Mouse (Mus musculus) limb, embryonic 14.5 days (tissue): ENCODE data around the gene Dnajc13. TPM values are rescaled to one million over a fixed set of nuclear protein-coding genes. Genes with fewer than 3 reads are reported as not detected.

Experiments used
- ATAC-seq: fragments of 200-750 bp; cut with Nextera tagmentation; 2 replicates; pipeline ENCODE4 v1.8.0; 2017; ENCODE audit warnings: low read depth, moderate number of reproducible peaks, moderate TSS enrichment; ENCODE audit not compliant: low FRiP score
- DNase-seq: peaks from one replicate; pipeline ENCODE4 v3.0.0-alpha.2; 2015; ENCODE audit warnings: low spot score
- H3K27ac ChIP-seq: fragments of 300-500 bp; sonication (generic); replicated peaks from 2 replicates; pipeline ENCODE4 v1.5.1; 2014; ENCODE audit warnings: low read depth, mild to moderate bottlenecking, low read length, moderate library complexity, mixed read lengths
- H3K27me3 ChIP-seq: fragments of 300-500 bp; sonication (generic); 2 replicates; pipeline ENCODE4 v1.6.1; 2014; ENCODE audit warnings: low read length, mixed read lengths; ENCODE audit not compliant: control insufficient read depth, insufficient read depth
- H3K36me3 ChIP-seq: fragments of 300-500 bp; sonication (generic); 2 replicates; pipeline ENCODE4 v1.6.1; 2014; ENCODE audit warnings: mild to moderate bottlenecking, low read length, moderate library complexity, mixed read lengths; ENCODE audit not compliant: control insufficient read depth, insufficient read depth
- H3K4me1 ChIP-seq: fragments of 300-500 bp; sonication (generic); 2 replicates; pipeline ENCODE4 v1.6.1; 2014; ENCODE audit warnings: antibody characterized with exemption, low read length, mixed read lengths; ENCODE audit not compliant: control insufficient read depth, insufficient read depth
- H3K4me2 ChIP-seq: fragments of 300-500 bp; sonication (generic); replicated peaks from 2 replicates; pipeline ENCODE4 v1.6.1; 2014; ENCODE audit warnings: low read depth, mild to moderate bottlenecking, low read length, moderate library complexity; ENCODE audit not compliant: severe bottlenecking
- H3K4me3 ChIP-seq: fragments of 300-500 bp; sonication (generic); replicated peaks from 2 replicates; pipeline ENCODE4 v1.5.1; 2014; ENCODE audit warnings: low read length
- H3K9ac ChIP-seq: fragments of 300-500 bp; sonication (generic); 2 replicates; pipeline ENCODE4 v1.6.1; 2014; ENCODE audit warnings: mild to moderate bottlenecking, low read depth, low read length, moderate library complexity; ENCODE audit not compliant: severe bottlenecking
- H3K9me3 ChIP-seq: fragments of 300-500 bp; sonication (generic); 2 replicates; pipeline ENCODE4 v1.6.1; 2016; ENCODE audit warnings: low read length; ENCODE audit not compliant: control insufficient read depth
- POLR2A ChIP-seq: fragments of 200-500 bp; IDR thresholded peaks from 2 replicates; pipeline ENCODE4 v1.8.0; 2012; ENCODE audit warnings: inconsistent platforms, mild to moderate bottlenecking, moderate library complexity, borderline replicate concordance; ENCODE audit not compliant: insufficient read depth, insufficient read length; ENCODE audit errors: extremely low read depth
- WGBS: fragments of 180-500 bp; shearing (Covaris S2); extraction: QIAGEN DNeasy Blood & Tissue Kit; methylation state at CpG from one replicate; pipeline ENCODE4 v1.1.7; 2014; 5-methylcytosine and 5-hydroxymethylcytosine counted together
- polyA plus RNA-seq, 2 experiments: library from polyadenylated mRNA; depleted of rRNA in 1 of 2; stranded (reverse) in 1 of 2; unstranded in 1 of 2; fragments of >200 nt; fragmentation: Nextera tagmentation in 1 of 2; extraction: Ambion mirVana in 1 of 2; gene quantifications; 2 replicates each; pipeline versions ENCODE4 v1.2.1 to v1.2.3; 2012 to 2014

The Dnajc13 gene
- polyA plus RNA-seq, 2 experiments, result 34.9 to 64.3 TPM

DNA sequence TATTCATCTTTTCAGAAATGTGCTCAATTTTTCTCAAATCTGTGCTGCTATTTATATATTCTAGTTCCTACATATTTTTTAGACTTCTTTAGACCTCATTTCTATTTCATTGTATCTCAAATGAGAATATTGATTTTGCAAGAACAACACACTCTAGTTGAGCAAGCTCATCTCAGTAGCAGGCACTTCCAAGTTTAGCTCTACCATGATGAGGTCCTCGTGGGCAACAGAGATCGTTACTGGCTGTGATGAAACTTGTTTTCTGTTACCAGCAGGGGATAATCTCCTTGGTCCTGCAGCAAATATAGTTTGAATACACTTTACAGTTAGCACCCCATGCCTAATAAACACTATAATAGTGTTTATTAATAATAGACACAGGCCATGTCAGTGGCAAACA is 6.6 kb downstream of the Dnajc13 start:
- 67% methylated on average over 2 of the region's 2 CpGs for WGBS
- Histone ChIP-seq H3K27ac (no peak overlapping the region), H3K9ac (no peak overlapping the region), H3K27me3 (no peaks in the 10 kb centered on the region), H3K4me1 (peaks cover 8% of the 10 kb centered on the region), H3K4me3 (no peak overlapping the region), H3K9me3 (no peaks in the 10 kb centered on the region), H3K36me3 (no peaks in the 10 kb centered on the region), H3K4me2 (no peak overlapping the region)
- ATAC-seq, result no peak
- TF ChIP-seq POLR2A, result no peak
- DNase-seq, result no peak

GRCm38 (mm10) chr9:104254408-104255180 is 8.1 kb downstream of the Dnajc13 start:
- Histone ChIP-seq H3K4me3 (no peak overlapping the region), H3K9ac (no peak overlapping the region), H3K4me2 (no peak overlapping the region), H3K9me3 (no peaks in the 10 kb centered on the region), H3K27ac (no peak overlapping the region), H3K36me3 (no peaks in the 10 kb centered on the region), H3K27me3 (no peaks in the 10 kb centered on the region), H3K4me1 (no peaks in the 10 kb centered on the region)
- DNase-seq, result no peak
- ATAC-seq, result no peak
- TF ChIP-seq POLR2A, result no peak
- 64% methylated on average over 9 of the region's 9 CpGs for WGBS

- no peaks in the 10 kb centered on the region for H3K9me3 ChIP-seq
- no peaks in the 10 kb centered on the region for H3K27me3 ChIP-seq
- H3K4me2 ChIP-seq, result no peak overlapping the region
- H3K4me1 ChIP-seq, result no peaks in the 10 kb centered on the region
- no peak overlapping the region for H3K4me3 ChIP-seq
- no peak overlapping the region for H3K9ac ChIP-seq
- DNase-seq (no peak), ATAC-seq (no peak)
- WGBS, result 91% methylated on average over 3 of the region's 3 CpGs
- no peaks in the 10 kb centered on the region for H3K36me3 ChIP-seq
- no peak for TF ChIP-seq POLR2A
- no peak overlapping the region for H3K27ac ChIP-seq
Observed at GRCm38 (mm10) chr9:104252637-104253036, 10.1 kb downstream of the Dnajc13 start.

- ATAC-seq, result no peak
- WGBS, result 81% methylated on average over 4 of the region's 4 CpGs
- no peak for TF ChIP-seq POLR2A
Observed at GRCm38 (mm10) chr9:104251687-104252086, 11.0 kb downstream of the Dnajc13 start.

GRCm38 (mm10) chr9:104251111-104251510 is 11.6 kb downstream of the Dnajc13 start:
- Histone ChIP-seq H3K9me3 (no peaks in the 10 kb centered on the region), H3K4me1 (no peaks in the 10 kb centered on the region), H3K27me3 (no peaks in the 10 kb centered on the region), H3K4me3 (no peak overlapping the region), H3K27ac (no peak overlapping the region), H3K36me3 (no peaks in the 10 kb centered on the region), H3K4me2 (no peak overlapping the region), H3K9ac (no peak overlapping the region)
- no peak for DNase-seq
- WGBS, result 39% methylated on average over 8 of the region's 8 CpGs
- no peak for ATAC-seq
- TF ChIP-seq POLR2A, result no peak

More at GRCm38 (mm10) chr9:104251687-104252086, 11.0 kb downstream of the Dnajc13 start:
- Histone ChIP-seq H3K27me3 (no peaks in the 10 kb centered on the region), H3K36me3 (no peaks in the 10 kb centered on the region), H3K4me3 (no peak overlapping the region), H3K4me2 (no peak overlapping the region), H3K9ac (no peak overlapping the region), H3K4me1 (no peaks in the 10 kb centered on the region), H3K9me3 (no peaks in the 10 kb centered on the region), H3K27ac (no peak overlapping the region)
- no peak for DNase-seq
